Mouse (Mus musculus) hindbrain, embryonic 13.5 days (tissue): ENCODE data around the gene Ripk1. TPM values are rescaled to one million over a fixed set of nuclear protein-coding genes. Genes with fewer than 3 reads are reported as not detected.

Source experiments
- ATAC-seq: fragments of 200-750 bp; cut with Nextera tagmentation; 2 replicates; pipeline ENCODE4 v1.8.0; 2017; ENCODE audit warnings: moderate TSS enrichment; ENCODE audit not compliant: low FRiP score
- H3K27ac ChIP-seq: fragments of 300-500 bp; sonication (generic); 2 replicates; pipeline ENCODE4 v1.5.1; 2015; ENCODE audit warnings: inconsistent platforms, mild to moderate bottlenecking, moderate library complexity
- H3K27me3 ChIP-seq: fragments of 300-500 bp; sonication (generic); 2 replicates; pipeline ENCODE4 v1.6.1; 2015; ENCODE audit warnings: mild to moderate bottlenecking, inconsistent platforms
- H3K36me3 ChIP-seq: fragments of 300-500 bp; sonication (generic); 2 replicates; pipeline ENCODE4 v1.6.1; 2015; ENCODE audit warnings: mild to moderate bottlenecking, inconsistent platforms
- H3K4me1 ChIP-seq: fragments of 300-500 bp; sonication (generic); replicated peaks from 2 replicates; pipeline ENCODE4 v1.6.1; 2015; ENCODE audit warnings: inconsistent platforms
- H3K4me2 ChIP-seq: fragments of 300-500 bp; sonication (generic); 2 replicates; pipeline ENCODE4 v1.6.1; 2015; ENCODE audit warnings: inconsistent platforms, mild to moderate bottlenecking, moderate library complexity
- H3K4me3 ChIP-seq: fragments of 300-500 bp; sonication (generic); 2 replicates; pipeline ENCODE4 v1.5.1; 2015; ENCODE audit warnings: mild to moderate bottlenecking, inconsistent platforms
- H3K9ac ChIP-seq: fragments of 300-500 bp; sonication (generic); 2 replicates; pipeline ENCODE4 v1.6.1; 2015; ENCODE audit warnings: mild to moderate bottlenecking, inconsistent platforms
- H3K9me3 ChIP-seq: fragments of 300-500 bp; sonication (generic); 2 replicates; pipeline ENCODE4 v1.6.1; 2016; ENCODE audit warnings: inconsistent platforms
- WGBS: fragments of 180-500 bp; shearing (Covaris S2); methylation state at CpG from one replicate; pipeline ENCODE4 v1.1.7; 2015; 5-methylcytosine and 5-hydroxymethylcytosine counted together
- polyA plus RNA-seq: library from polyadenylated mRNA; unstranded; fragments of >200 nt; fragmentation: Nextera tagmentation; extraction: Ambion mirVana; gene quantifications from 2 replicates; pipeline ENCODE4 v1.2.1, GENCODE M21; 2015

Gene Ripk1
- polyA plus RNA-seq, 1 experiment from 2014 or later = 6.1 TPM

DNA sequence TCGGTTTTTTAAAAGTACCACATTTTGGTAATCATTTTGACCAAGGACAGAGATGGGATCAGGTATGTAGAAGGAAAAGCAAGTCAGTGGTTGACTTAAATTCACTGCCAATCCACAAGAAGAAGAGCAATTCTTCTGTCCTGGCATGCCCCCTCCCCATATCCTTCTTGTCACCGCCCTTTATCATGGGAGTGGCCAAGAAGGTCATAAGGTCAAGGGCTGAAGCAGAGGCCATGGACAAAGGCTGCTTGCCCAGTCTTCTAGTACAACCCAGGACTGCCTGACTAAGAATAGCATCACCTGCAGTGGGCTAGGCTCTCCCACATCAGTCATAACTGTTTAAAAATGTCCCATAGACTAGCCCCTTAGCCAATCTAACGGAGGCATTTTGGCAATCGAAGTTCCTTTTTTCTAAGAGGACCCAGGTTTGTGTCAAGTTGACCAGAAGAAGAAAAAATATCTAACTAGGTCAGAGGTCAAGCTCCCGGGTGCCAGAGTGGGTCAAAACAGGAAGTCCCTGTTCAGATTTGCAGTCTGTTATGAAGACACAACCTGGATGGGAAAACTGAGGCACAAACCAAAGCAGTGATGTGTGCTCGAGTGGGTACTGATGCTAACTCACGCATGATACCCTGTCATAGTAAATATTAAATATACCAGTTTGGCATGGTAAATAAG lies 41.7 kb downstream of the Ripk1 start:
- no peaks in the 10 kb centered on the region for H3K27me3 ChIP-seq
- H3K9me3 ChIP-seq = no peaks in the 10 kb centered on the region
- no peak overlapping the region for H3K4me3 ChIP-seq
- H3K27ac ChIP-seq = no peak overlapping the region
- H3K4me1 ChIP-seq = peaks cover 3% of the 10 kb centered on the region
- no peak overlapping the region for H3K4me2 ChIP-seq
- no peak for ATAC-seq
- peaks cover 11% of the 10 kb centered on the region for H3K36me3 ChIP-seq
- no peak overlapping the region for H3K9ac ChIP-seq
- WGBS = 81% methylated on average over 7 of the region's 7 CpGs

DNA sequence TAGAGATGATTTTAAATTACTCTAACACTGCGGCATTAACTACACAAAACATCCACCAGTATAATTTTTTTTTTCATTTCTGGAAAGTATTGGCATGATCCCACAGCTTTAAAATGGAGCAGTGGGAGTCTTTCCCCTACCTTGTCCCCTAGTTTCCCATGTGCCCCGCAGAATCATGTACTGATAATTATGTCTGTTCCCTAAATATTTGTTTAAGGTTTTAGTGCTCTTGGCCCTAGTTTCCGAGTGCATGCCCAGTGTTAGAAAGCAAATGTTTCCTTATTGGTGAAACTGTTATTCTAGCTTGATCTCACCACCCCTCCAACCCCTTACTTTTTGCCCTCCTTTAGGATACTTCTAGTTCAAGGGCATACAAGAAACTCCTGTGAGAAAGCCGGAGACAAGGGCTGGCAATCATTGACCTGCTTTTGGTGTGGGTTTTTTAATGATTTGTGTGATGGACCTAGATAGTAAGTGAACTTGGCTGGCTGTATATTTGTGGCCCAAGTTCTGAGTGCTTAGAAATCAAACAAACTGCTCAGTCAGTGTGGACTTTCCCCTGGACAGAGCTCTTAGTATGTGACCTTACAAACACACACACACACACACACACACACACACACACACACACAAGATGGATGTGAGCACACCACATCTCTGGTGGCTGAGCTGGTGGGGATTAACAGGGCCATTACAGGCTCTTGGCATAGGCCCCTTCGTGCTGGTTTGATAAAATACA lies 43.5 kb downstream of the Ripk1 start:
- Histone ChIP-seq H3K4me2 (no peak overlapping the region), H3K4me3 (no peak overlapping the region), H3K4me1 (no peaks in the 10 kb centered on the region; the same call in 1 of the 2 replicates), H3K9me3 (no peaks in the 10 kb centered on the region), H3K9ac (no peak overlapping the region), H3K27me3 (no peaks in the 10 kb centered on the region), H3K36me3 (peaks cover 21% of the 10 kb centered on the region), H3K27ac (no peak overlapping the region)
- ATAC-seq = peak; percentile 37; the same call in 1 of the 2 replicates
- WGBS = 72% methylated on average over 5 of the region's 5 CpGs

DNA sequence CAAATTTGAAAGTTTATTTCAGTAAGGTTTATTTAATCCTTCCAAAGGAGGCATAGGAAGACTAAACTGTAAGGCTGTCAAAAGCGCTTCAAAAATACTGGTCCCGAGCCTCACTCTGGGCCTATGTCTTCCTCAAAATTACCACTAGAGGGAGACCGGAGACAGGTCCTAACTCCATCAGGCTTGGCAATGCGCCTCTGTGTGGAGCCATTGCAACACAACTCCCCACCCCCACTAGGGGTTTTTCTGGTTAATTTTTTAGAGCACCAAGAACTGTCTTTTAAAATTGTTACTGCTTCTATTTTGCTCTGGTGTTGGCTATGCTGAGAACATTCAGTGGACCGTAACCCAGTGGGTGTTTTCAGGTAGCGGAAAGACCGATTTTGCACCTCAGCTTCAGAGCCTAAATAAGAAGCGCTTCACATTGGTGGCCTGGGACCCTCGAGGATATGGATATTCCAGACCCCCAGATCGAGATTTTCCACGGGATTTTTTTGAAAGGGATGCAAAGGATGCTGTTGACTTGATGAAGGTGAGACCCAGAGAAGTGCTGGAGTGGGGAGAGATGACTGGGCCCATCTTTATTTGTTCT lies 44.4 kb downstream of the Ripk1 start:
- Histone ChIP-seq H3K4me1 (no peaks in the 10 kb centered on the region; the same call in 1 of the 2 replicates), H3K9ac (no peak overlapping the region), H3K4me3 (no peak overlapping the region), H3K27ac (no peak overlapping the region), H3K27me3 (no peaks in the 10 kb centered on the region), H3K36me3 (peaks cover 26% of the 10 kb centered on the region), H3K9me3 (no peaks in the 10 kb centered on the region), H3K4me2 (no peak overlapping the region)
- 42% methylated on average over 11 of the region's 11 CpGs for WGBS
- ATAC-seq = peak; percentile 89

DNA sequence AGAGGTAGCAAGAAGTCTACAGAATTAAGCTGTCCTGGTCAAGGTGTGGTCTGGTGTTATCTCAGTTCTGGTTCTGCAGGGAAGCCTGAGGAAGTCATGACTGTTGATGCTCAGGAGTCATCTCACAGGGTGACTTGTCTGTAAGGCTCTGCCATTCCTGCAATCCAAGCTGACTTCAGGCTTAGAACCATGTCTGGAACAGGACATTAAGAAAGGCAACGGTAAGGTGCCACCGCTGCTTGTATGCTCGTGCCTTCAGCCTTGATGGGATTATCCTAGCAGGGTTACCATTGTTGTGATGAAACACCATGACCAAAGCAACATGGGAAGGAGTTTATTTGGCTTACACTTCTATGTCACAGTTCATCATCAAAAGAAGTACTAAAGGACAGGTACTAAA lies 45.4 kb downstream of the Ripk1 start:
- Histone ChIP-seq H3K4me2 (no peak overlapping the region), H3K27me3 (no peaks in the 10 kb centered on the region), H3K9me3 (no peaks in the 10 kb centered on the region), H3K4me1 (no peaks in the 10 kb centered on the region; the same call in 1 of the 2 replicates), H3K4me3 (no peak overlapping the region), H3K36me3 (peaks cover 34% of the 10 kb centered on the region), H3K9ac (no peak overlapping the region), H3K27ac (no peak overlapping the region)
- 92% methylated on average over 3 of the region's 3 CpGs for WGBS
- no peak for ATAC-seq

DNA sequence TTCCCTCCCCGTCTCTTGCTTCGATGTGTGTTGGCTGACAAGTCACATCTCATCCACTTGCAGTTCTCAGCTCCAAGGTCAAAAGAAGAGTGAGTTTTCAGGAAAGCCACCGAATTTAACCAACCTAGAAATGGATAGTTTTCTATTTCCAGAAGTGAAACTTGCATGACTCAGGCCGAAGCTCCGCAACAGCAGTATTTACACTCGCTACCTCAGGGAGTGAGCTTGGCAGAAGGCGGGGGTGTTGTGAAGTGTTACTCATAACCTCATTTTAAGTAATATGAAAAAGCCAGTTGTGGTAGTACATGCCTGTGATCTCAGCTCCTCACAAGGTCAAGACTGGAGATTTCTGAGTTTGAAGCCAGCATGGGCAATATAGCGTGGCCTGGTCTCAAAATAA lies 48.3 kb downstream of the Ripk1 start:
- no peak for ATAC-seq
- no peak overlapping the region for H3K27ac ChIP-seq
- H3K9ac ChIP-seq = no peak overlapping the region
- no peaks in the 10 kb centered on the region for H3K27me3 ChIP-seq
- 96% methylated on average over 8 of the region's 8 CpGs for WGBS
- H3K4me3 ChIP-seq = no peak overlapping the region
- H3K4me1 ChIP-seq = no peaks in the 10 kb centered on the region; the same call in 1 of the 2 replicates
- H3K4me2 ChIP-seq = no peak overlapping the region
- no peaks in the 10 kb centered on the region for H3K9me3 ChIP-seq
- peaks cover 56% of the 10 kb centered on the region for H3K36me3 ChIP-seq

DNA sequence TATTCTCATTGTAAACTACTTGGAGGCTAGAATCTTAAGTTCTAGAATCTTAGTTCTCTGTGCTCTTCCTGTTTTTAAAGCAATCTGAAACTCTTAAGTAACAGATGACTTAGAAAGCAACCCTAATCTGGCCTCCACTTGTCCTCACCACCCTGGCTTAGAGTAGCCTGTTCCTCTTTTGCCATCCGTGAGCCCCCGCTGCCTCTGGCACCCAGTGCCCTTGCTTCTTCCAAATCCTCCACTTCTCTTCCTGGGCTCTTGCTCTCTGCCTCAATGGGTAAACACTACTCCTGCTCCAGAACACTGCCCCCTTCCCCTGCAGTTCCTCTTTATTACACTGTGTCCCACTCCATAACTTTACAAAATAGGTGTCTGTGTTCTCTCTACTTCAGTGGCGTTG lies 49.5 kb downstream of the Ripk1 start:
- no peaks in the 10 kb centered on the region for H3K27me3 ChIP-seq
- H3K27ac ChIP-seq = no peak overlapping the region
- no peak overlapping the region for H3K9ac ChIP-seq
- 96% methylated on average over 3 of the region's 3 CpGs for WGBS
- no peaks in the 10 kb centered on the region; the same call in 1 of the 2 replicates for H3K4me1 ChIP-seq
- H3K9me3 ChIP-seq = peaks cover 3% of the 10 kb centered on the region; the same call in 1 of the 2 replicates
- peaks cover 62% of the 10 kb centered on the region for H3K36me3 ChIP-seq
- no peak overlapping the region for H3K4me2 ChIP-seq
- no peak for ATAC-seq
- no peak overlapping the region for H3K4me3 ChIP-seq

DNA sequence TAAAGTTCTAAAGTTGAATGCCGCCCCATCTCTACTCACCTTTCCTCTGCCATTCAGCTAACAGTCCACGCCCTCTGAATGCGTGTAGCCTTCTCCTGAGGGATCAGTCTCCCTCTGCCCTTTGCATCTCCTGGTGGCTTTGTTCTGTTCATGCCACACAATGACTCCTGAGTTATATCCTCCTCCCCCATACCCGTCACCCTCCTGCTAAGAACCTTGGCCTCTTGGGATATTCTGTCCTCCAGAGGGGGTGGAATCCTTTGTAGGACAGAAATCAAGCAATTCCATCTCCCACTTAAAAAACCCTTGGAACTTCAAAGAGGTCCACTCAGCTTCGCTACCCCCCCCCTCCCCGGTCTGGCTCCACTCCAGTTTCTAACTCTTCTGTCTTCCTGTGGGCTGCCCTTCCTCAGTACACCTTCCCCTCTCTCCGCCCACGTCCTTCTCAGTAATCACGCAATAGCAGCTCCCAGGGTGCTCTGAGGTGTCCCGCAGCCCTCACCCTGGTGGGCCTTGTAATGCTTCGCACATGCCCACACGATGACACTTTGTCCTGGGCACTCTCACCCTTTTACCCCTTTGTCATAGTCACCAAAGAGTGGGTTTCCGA lies 51.6 kb downstream of the Ripk1 start:
- no peak overlapping the region for H3K4me3 ChIP-seq
- no peak overlapping the region for H3K4me2 ChIP-seq
- no peak for ATAC-seq
- H3K27me3 ChIP-seq = no peaks in the 10 kb centered on the region
- H3K27ac ChIP-seq = no peak overlapping the region
- no peaks in the 10 kb centered on the region for H3K4me1 ChIP-seq
- WGBS = 83% methylated on average over 13 of the region's 13 CpGs
- peaks cover 64% of the 10 kb centered on the region for H3K36me3 ChIP-seq
- peaks cover 3% of the 10 kb centered on the region; the same call in 1 of the 2 replicates for H3K9me3 ChIP-seq
- no peak overlapping the region for H3K9ac ChIP-seq

DNA sequence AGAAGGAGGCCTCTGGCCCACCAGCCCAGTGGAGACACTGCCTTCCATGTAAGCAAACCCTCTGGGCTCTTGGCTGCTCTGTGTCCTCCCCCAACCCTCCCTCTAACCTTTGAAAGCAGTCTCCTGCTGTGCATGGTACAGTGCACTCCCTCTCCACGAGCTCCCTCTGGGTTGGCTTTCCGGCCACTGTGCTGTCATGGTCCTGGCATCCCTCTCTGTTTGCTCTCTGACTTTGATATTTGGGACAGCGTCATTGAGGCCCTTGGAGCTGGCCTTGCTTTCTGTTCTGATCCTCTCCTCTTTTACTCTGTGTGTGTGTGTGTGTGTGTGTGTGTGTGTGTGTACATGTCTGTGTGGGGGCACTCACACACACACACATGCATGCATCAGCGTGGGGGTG lies 52.2 kb downstream of the Ripk1 start:
- 64% methylated on average over 4 of the region's 4 CpGs for WGBS
- H3K27me3 ChIP-seq = no peaks in the 10 kb centered on the region
- no peak overlapping the region for H3K4me3 ChIP-seq
- H3K4me2 ChIP-seq = no peak overlapping the region
- H3K9ac ChIP-seq = no peak overlapping the region
- peaks cover 64% of the 10 kb centered on the region for H3K36me3 ChIP-seq
- H3K4me1 ChIP-seq = no peaks in the 10 kb centered on the region
- no peak overlapping the region for H3K27ac ChIP-seq
- H3K9me3 ChIP-seq = peaks cover 3% of the 10 kb centered on the region; the same call in 1 of the 2 replicates
- ATAC-seq = no peak

DNA sequence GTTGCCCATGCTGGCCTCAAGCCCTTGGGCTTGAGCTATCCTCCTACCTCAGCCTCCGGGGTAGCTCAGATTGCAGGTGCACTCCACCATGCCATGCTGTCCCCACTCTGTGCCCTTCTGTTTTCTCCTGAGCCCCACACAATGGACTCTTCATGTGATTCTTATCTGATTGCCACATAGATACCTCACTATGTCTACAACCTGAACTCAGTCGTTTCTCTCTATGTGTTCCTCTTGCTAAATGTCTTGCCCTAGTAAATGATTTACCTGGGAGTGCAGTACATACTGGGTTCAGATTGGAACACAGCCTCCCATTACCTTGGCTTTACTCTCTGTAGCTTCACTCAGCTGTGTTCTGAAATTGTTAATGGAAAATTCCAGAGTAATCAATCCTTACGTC lies 52.8 kb downstream of the Ripk1 start:
- Histone ChIP-seq H3K27me3 (no peaks in the 10 kb centered on the region), H3K4me1 (no peaks in the 10 kb centered on the region), H3K4me2 (no peak overlapping the region), H3K36me3 (peaks cover 65% of the 10 kb centered on the region), H3K9me3 (peaks cover 3% of the 10 kb centered on the region; the same call in 1 of the 2 replicates), H3K27ac (no peak overlapping the region), H3K9ac (no peak overlapping the region), H3K4me3 (no peak overlapping the region)
- 85% methylated on average over 3 of the region's 3 CpGs for WGBS
- ATAC-seq = no peak

DNA sequence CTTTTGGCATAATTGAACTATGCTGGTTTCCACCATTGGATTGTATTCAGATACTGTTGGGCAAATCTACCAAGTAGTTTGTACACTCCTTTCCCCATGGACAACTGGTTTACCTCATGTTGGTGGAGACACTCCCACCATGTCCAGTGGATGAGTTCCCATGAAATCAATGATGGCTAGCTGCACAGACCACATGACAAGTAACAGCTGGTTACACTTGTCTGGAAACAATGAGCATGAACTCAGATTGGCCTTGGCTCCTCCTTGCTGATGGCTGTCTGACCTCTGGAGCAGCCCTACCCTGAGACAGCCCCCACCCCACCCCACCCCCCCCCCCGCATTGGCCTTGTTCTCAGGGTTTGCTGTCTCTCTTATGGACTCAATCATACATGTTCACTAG lies 55.1 kb downstream of the Ripk1 start:
- no peaks in the 10 kb centered on the region for H3K27me3 ChIP-seq
- peaks cover 61% of the 10 kb centered on the region for H3K36me3 ChIP-seq
- H3K4me3 ChIP-seq = no peak overlapping the region
- H3K27ac ChIP-seq = no peak overlapping the region
- no peaks in the 10 kb centered on the region for H3K4me1 ChIP-seq
- WGBS = 64% methylated on average over 1 of the region's 1 CpGs
- H3K4me2 ChIP-seq = no peak overlapping the region
- ATAC-seq = no peak
- no peak overlapping the region for H3K9ac ChIP-seq
- H3K9me3 ChIP-seq = peaks cover 3% of the 10 kb centered on the region; the same call in 1 of the 2 replicates

DNA sequence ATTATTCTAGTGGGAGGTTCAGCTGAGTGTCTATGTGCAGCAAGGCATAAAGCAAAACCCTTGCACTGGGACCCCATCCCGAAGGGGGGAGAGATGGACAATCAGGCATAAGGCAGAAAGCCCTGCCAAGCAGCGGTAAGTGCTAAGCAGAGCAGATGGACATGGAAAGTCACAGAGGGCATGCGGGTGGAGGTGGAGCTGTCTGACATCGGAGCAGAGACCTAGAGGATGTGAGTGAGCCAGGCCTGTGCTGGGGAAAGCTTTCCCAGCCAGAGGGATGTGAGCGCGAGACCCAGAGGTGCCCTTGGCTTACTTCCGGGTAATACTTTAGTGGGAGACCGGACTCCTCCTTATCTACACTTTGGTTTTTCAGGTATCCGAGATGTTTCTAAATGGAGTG lies 57.9 kb downstream of the Ripk1 start:
- peaks cover 55% of the 10 kb centered on the region for H3K36me3 ChIP-seq
- H3K9me3 ChIP-seq = peaks cover 3% of the 10 kb centered on the region; the same call in 1 of the 2 replicates
- H3K4me2 ChIP-seq = no peak overlapping the region
- no peak overlapping the region for H3K9ac ChIP-seq
- H3K4me3 ChIP-seq = no peak overlapping the region
- H3K4me1 ChIP-seq = no peaks in the 10 kb centered on the region
- no peaks in the 10 kb centered on the region for H3K27me3 ChIP-seq
- ATAC-seq = no peak
- WGBS = 92% methylated on average over 9 of the region's 9 CpGs
- H3K27ac ChIP-seq = no peak overlapping the region

DNA sequence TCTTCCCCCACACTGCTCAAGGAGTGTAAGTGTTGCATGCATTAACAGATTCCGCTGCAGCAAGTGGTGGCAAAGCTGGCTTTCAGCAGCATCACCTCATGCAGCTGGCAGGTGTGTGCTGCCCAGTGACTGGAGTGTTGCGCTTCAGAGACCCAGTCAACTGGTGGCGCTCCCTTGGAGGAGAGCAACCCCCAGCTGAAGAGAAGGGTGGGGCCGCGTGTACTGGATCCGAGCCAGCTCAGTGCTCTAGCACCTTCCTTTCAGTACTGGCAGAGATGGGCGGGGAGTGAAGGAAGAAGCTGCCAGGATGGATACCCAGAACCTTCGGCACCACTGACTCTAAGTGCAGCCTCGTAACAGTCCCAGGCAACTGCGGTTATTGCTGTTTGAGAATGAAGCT lies 60.3 kb downstream of the Ripk1 start:
- H3K27ac ChIP-seq = no peak overlapping the region
- 93% methylated on average over 10 of the region's 10 CpGs for WGBS
- no peaks in the 10 kb centered on the region for H3K27me3 ChIP-seq
- H3K36me3 ChIP-seq = peaks cover 45% of the 10 kb centered on the region
- H3K9me3 ChIP-seq = no peaks in the 10 kb centered on the region
- no peak overlapping the region for H3K4me3 ChIP-seq
- no peaks in the 10 kb centered on the region for H3K4me1 ChIP-seq
- H3K9ac ChIP-seq = no peak overlapping the region
- no peak for ATAC-seq
- no peak overlapping the region for H3K4me2 ChIP-seq
